Mouse (Mus musculus) left cerebral cortex, postnatal 4 days (tissue): Measurements from ENCODE around the gene Zzef1. TPM values are rescaled to one million over a fixed set of nuclear protein-coding genes. Genes with fewer than 3 reads are reported as not detected.

Experiments used
- DNase-seq: peaks from one replicate; pipeline ENCODE4 v3.0.0-alpha.2; 2022
- intact Hi-C: fragments of 180-260 bp; cut with DNase I; formaldehyde crosslinking; loops from one replicate; pipeline ENCODE4 v1.15.1; 2025
- microRNA-seq: library from miRNA; unstranded; fragments of <30 nt; microRNA quantifications from one replicate; pipeline ENCODE4 v1.2.0, GENCODE M21; 2022
- total RNA-seq, 2 experiments: library from RNA; stranded (reverse); gene quantifications; 2 replicates each; pipeline ENCODE4 v1.2.3; 2021

Zzef1 gene
- total RNA-seq, 2 experiments from 2014 or later = 56.1 to 57.1 TPM

- no peak for DNase-seq
- intact Hi-C loops = no loop called here
Observed at GRCm38 (mm10) chr11:72952697-72953096, 156.7 kb downstream of the Zzef1 start.

- DNase-seq = no peak
- intact Hi-C loops = no loop called here
Observed at GRCm38 (mm10) chr11:72953116-72953439, 157.1 kb downstream of the Zzef1 start.

GRCm38 (mm10) chr11:72953440-72954151, 157.6 kb downstream of the Zzef1 start:
- DNase-seq = no peak
- intact Hi-C loops = no loop called here

- no peak for DNase-seq
- intact Hi-C loops = no loop called here
Observed at GRCm38 (mm10) chr11:72954216-72954615, 158.2 kb downstream of the Zzef1 start.

- intact Hi-C loops = no loop called here
- DNase-seq = no peak
Observed at GRCm38 (mm10) chr11:72955339-72955974, 159.4 kb downstream of the Zzef1 start.

- intact Hi-C loops = no loop called here
- no peak for DNase-seq
Observed at GRCm38 (mm10) chr11:72957318-72957717, 161.3 kb downstream of the Zzef1 start.

GRCm38 (mm10) chr11:72959924-72960679, 164.1 kb downstream of the Zzef1 start:
- no peak for DNase-seq
- intact Hi-C loops = no loop called here

- no peak for DNase-seq
- intact Hi-C loops = no loop called here
Observed at GRCm38 (mm10) chr11:72960723-72961071, 164.7 kb downstream of the Zzef1 start.

GRCm38 (mm10) chr11:72961072-72961980, 165.3 kb downstream of the Zzef1 start, which contains the start of gene Atp2a3:
TSS of gene Atp2a3 (plus strand) at chr11:72961169.
- intact Hi-C loops = no loop called here
- no peak for DNase-seq

GRCm38 (mm10) chr11:72962378-72962777, 166.4 kb downstream of the Zzef1 start:
- intact Hi-C loops = no loop called here
- no peak for DNase-seq

GRCm38 (mm10) chr11:72963058-72963788, 167.2 kb downstream of the Zzef1 start:
- intact Hi-C loops = no loop called here
- no peak for DNase-seq

GRCm38 (mm10) chr11:72963789-72964294, 167.8 kb downstream of the Zzef1 start:
- intact Hi-C loops = no loop called here
- no peak for DNase-seq

GRCm38 (mm10) chr11:72974995-72975503, 179.0 kb downstream of the Zzef1 start:
- intact Hi-C loops = no loop called here

More at GRCm38 (mm10) chr11:72974995-72975503, 179.0 kb downstream of the Zzef1 start:
- no peak for DNase-seq

Small RNA genes within 50 kb of the gene (microRNA-seq; reads per million reads assigned to microRNA genes)
- not detected for gene Gm44467

Other genes with a start within 250 kb of the Zzef1 start
- under 1 TPM; 0.18 to 0.26 TPM for gene Spns3, start 245.7 kb upstream of the Zzef1 start, total RNA-seq
- gene Ube2g1, start 188.9 kb upstream of the Zzef1 start, total RNA-seq = 10 to 100 TPM; 65.6 to 72.0 TPM
- gene Ankfy1, start 106.2 kb upstream of the Zzef1 start, total RNA-seq = 10 to 100 TPM; 64.5 to 65.0 TPM
- 1 to 10 TPM; 6.5 to 7.3 TPM for gene Cyb5d2, start 84 bp upstream of the Zzef1 start, total RNA-seq
- gene Atp2a3, start 164.9 kb downstream of the Zzef1 start, total RNA-seq = 1 to 10 TPM; 2.3 to 2.5 TPM
- gene P2rx1, start 202.9 kb downstream of the Zzef1 start, total RNA-seq = under 1 TPM; 0.28 to 0.50 TPM
- gene Camkk1, start 222.8 kb downstream of the Zzef1 start, total RNA-seq = 10 to 100 TPM; 28.7 to 30.5 TPM